Mouse (Mus musculus) MEL (cell line): ENCODE data around the gene Ncor1.

Experiments
- CHD2 ChIP-seq: IDR thresholded peaks from 2 replicates; pipeline ENCODE4 v1.6.1; 2011; ENCODE audit warnings: low read length, improper control_type of control experiment
- CTCF ChIP-seq, 3 experiments: IDR thresholded peaks in 2 of 3; conservative IDR thresholded peaks in 1 of 3; 2 replicates each; pipeline ENCODE4 v1.5.1; 2011 to 2012; ENCODE audit warnings: low read length in 3 of 3, low read depth in 2 of 3, mild to moderate bottlenecking in 2 of 3, improper control_type of control experiment in 1 of 3, inconsistent platforms in 1 of 3, mixed read lengths in 1 of 3, moderate library complexity in 1 of 3; ENCODE audit not compliant: control insufficient read depth in 1 of 3, insufficient read depth in 1 of 3, poor library complexity in 1 of 3, severe bottlenecking in 1 of 3
- GABPA ChIP-seq: IDR thresholded peaks from 2 replicates; pipeline ENCODE4 v1.6.1; 2012; ENCODE audit warnings: low read depth, mild to moderate bottlenecking, inconsistent platforms, low read length, improper control_type of control experiment, moderate library complexity
- MAX ChIP-seq: IDR thresholded peaks from 2 replicates; pipeline ENCODE4 v1.6.1; 2011; ENCODE audit warnings: low read length, improper control_type of control experiment
- MAZ ChIP-seq: IDR thresholded peaks from 2 replicates; pipeline ENCODE4 v1.6.1; 2012; ENCODE audit warnings: low read depth, mild to moderate bottlenecking, inconsistent platforms, low read length, improper control_type of control experiment
- POLR2A ChIP-seq, 2 experiments: IDR thresholded peaks; 2 replicates each; pipeline ENCODE4 v1.6.1; 2011 to 2012; ENCODE audit warnings: low read length in 2 of 2, mild to moderate bottlenecking in 2 of 2, control low read depth in 1 of 2, improper control_type of control experiment in 1 of 2, low read depth in 1 of 2, moderate library complexity in 1 of 2; ENCODE audit not compliant: control insufficient read depth in 1 of 2, insufficient read depth in 1 of 2, poor library complexity in 1 of 2
- TAL1 ChIP-seq: IDR thresholded peaks from 2 replicates; pipeline ENCODE4 v1.6.1; 2012; ENCODE audit warnings: mild to moderate bottlenecking, inconsistent platforms, low read length, moderate library complexity, mixed read lengths
- TCF12 ChIP-seq: IDR thresholded peaks from 2 replicates; pipeline ENCODE4 v1.6.1; 2014; ENCODE audit warnings: low read depth, mild to moderate bottlenecking, inconsistent platforms, low read length, improper control_type of control experiment, moderate library complexity
- USF1 ChIP-seq: IDR thresholded peaks from 2 replicates; pipeline ENCODE4 v1.6.1; 2014; ENCODE audit warnings: low read depth, mild to moderate bottlenecking, inconsistent platforms, low read length, improper control_type of control experiment, moderate library complexity
- USF2 ChIP-seq, 2 experiments: IDR thresholded peaks; 2 replicates each; pipeline ENCODE4 v1.6.1; 2011 to 2012; ENCODE audit warnings: improper control_type of control experiment in 2 of 2, low read length in 2 of 2, borderline replicate concordance in 1 of 2, inconsistent platforms in 1 of 2, low read depth in 1 of 2, mild to moderate bottlenecking in 1 of 2; ENCODE audit not compliant: insufficient read depth in 1 of 2

DNA sequence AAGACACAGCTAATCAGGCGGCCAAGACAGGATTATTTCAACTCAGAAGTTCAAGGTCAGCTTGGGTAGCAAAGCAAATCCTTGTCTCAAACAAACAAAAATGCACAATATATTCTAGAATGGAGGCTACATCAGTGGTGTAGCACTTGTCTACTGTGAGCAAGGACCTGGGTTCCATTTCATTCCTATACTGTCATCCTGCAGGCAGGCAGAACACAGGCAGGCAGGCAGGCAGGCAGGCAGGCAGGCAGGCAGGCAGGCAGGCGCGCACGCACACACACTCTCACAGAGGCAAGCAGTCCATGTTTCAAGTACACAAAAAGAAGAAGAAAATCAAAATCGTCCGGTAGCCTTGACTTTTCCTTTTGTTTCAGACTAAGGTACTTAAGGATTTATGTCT, 9.4 kb downstream of the Ncor1 start:
- TF ChIP-seq TCF12: no peak
- TF ChIP-seq POLR2A (IDR thresholded peaks at IDR 0.05; ENCODE audit: control insufficient read depth in 1 of 2, insufficient read depth in 1 of 2, low read depth in 1 of 2, low read length in 2 of 2, poor library complexity in 1 of 2): no peak
- no peak for TF ChIP-seq CTCF (IDR thresholded peaks at IDR 0.05 in 2 of 3, conservative IDR thresholded peaks at IDR 0.05 in 1 of 3; ENCODE audit: control insufficient read depth in 1 of 3, insufficient read depth in 1 of 3, low read depth in 2 of 3, low read length in 3 of 3, poor library complexity in 1 of 3, severe bottlenecking in 1 of 3)
- no peak for TF ChIP-seq CHD2
- no peak for TF ChIP-seq GABPA
- no peak for TF ChIP-seq USF1
- no peak for TF ChIP-seq MAX
- no peak for TF ChIP-seq MAZ
- TF ChIP-seq USF2 (IDR thresholded peaks at IDR 0.05; ENCODE audit: borderline replicate concordance in 1 of 2, insufficient read depth in 1 of 2, low read depth in 1 of 2, low read length in 2 of 2): no peak
- no peak for TF ChIP-seq TAL1
